Mouse (Mus musculus): ENCODE measurements at regions not wholly inside any gene's neighbourhood (a gene's known extent, or its start where the extent isn't known, plus 50 kb on each side); places are given as distances from the start of the nearest gene placed in this dataset.

- Histone ChIP-seq H3K27me3 (ENCODE audit: control insufficient read depth, insufficient read depth, low read length) (no peaks in the 10 kb centered on the region), H3K36me3 (replicated peaks; ENCODE audit: control insufficient read depth, insufficient read depth, low read length) (no peaks in the 10 kb centered on the region), H3K9me3 (replicated peaks; ENCODE audit: control insufficient read depth, low read length) (no peaks in the 10 kb centered on the region), H3K4me3 (ENCODE audit: low read depth, low read length) (no peak overlapping the region), H3K27ac (ENCODE audit: low read depth) (no peak overlapping the region), H3K9ac (replicated peaks; ENCODE audit: low read depth, low read length) (no peak overlapping the region), H3K4me2 (ENCODE audit: low read depth, low read length) (no peak overlapping the region), H3K4me1 (ENCODE audit: control insufficient read depth, insufficient read depth) (no peaks in the 10 kb centered on the region)
- ATAC-seq (ENCODE audit: insufficient read depth, low read depth): no peak
- no peak for DNase-seq (ENCODE audit: low spot score)
- no peak for TF ChIP-seq EP300 (IDR thresholded peaks at IDR 0.05; ENCODE audit: low read depth)
- no peak for TF ChIP-seq CTCF (IDR thresholded peaks at IDR 0.05; ENCODE audit: low read depth)
- 57% methylated on average over 6 of the region's 6 CpGs for WGBS
Observed at GRCm38 (mm10) chr19:33069761-33070160, 312.5 kb downstream of the Pten start.

GRCm38 (mm10) chr19:33072299-33072698 lies 315.0 kb downstream of the Pten start:
- no peak for ATAC-seq (ENCODE audit: insufficient read depth, low read depth)
- no peaks in the 10 kb centered on the region for H3K27me3 ChIP-seq (ENCODE audit: control insufficient read depth, insufficient read depth, low read length)
- no peak overlapping the region for H3K4me3 ChIP-seq (ENCODE audit: low read depth, low read length)
- no peaks in the 10 kb centered on the region for H3K9me3 ChIP-seq (replicated peaks; ENCODE audit: control insufficient read depth, low read length)
- H3K4me1 ChIP-seq (ENCODE audit: control insufficient read depth, insufficient read depth): no peaks in the 10 kb centered on the region
- TF ChIP-seq CTCF (IDR thresholded peaks at IDR 0.05; ENCODE audit: low read depth): no peak
- no peak for TF ChIP-seq EP300 (IDR thresholded peaks at IDR 0.05; ENCODE audit: low read depth)
- H3K36me3 ChIP-seq (replicated peaks; ENCODE audit: control insufficient read depth, insufficient read depth, low read length): no peaks in the 10 kb centered on the region
- no peak for DNase-seq (ENCODE audit: low spot score)
- no peak overlapping the region for H3K27ac ChIP-seq (ENCODE audit: low read depth)
- WGBS: 72% methylated on average over 2 of the region's 2 CpGs
- H3K9ac ChIP-seq (replicated peaks; ENCODE audit: low read depth, low read length): no peak overlapping the region
- no peak overlapping the region for H3K4me2 ChIP-seq (ENCODE audit: low read depth, low read length)

- peak; percentile 31 for DNase-seq (ENCODE audit: low spot score)
- Histone ChIP-seq H3K27me3 (ENCODE audit: control insufficient read depth, insufficient read depth, low read length) (no peaks in the 10 kb centered on the region), H3K4me3 (ENCODE audit: low read depth, low read length) (no peak overlapping the region), H3K4me1 (ENCODE audit: control insufficient read depth, insufficient read depth) (peaks cover 1% of the 10 kb centered on the region; the same call in 1 of the 2 replicates), H3K9me3 (replicated peaks; ENCODE audit: control insufficient read depth, low read length) (no peaks in the 10 kb centered on the region), H3K4me2 (ENCODE audit: low read depth, low read length) (no peak overlapping the region), H3K36me3 (replicated peaks; ENCODE audit: control insufficient read depth, insufficient read depth, low read length) (no peaks in the 10 kb centered on the region), H3K9ac (replicated peaks; ENCODE audit: low read depth, low read length) (no peak overlapping the region), H3K27ac (ENCODE audit: low read depth) (no peak overlapping the region)
- no peak for ATAC-seq (ENCODE audit: insufficient read depth, low read depth)
- TF ChIP-seq EP300 (IDR thresholded peaks at IDR 0.05; ENCODE audit: low read depth) (no peak), CTCF (IDR thresholded peaks at IDR 0.05; ENCODE audit: low read depth) (no peak)
- WGBS: 48% methylated on average over 4 of the region's 4 CpGs
Observed at GRCm38 (mm10) chr19:33074907-33075306, 317.2 kb downstream of the Rnls start.

GRCm38 (mm10) chr19:33078681-33079360 lies 313.3 kb downstream of the Rnls start:
- Histone ChIP-seq H3K9me3 (replicated peaks; ENCODE audit: control insufficient read depth, low read length) (no peaks in the 10 kb centered on the region), H3K4me1 (ENCODE audit: control insufficient read depth, insufficient read depth) (peaks cover 6% of the 10 kb centered on the region; the same call in 1 of the 2 replicates), H3K4me2 (ENCODE audit: low read depth, low read length) (no peak overlapping the region), H3K9ac (replicated peaks; ENCODE audit: low read depth, low read length) (no peak overlapping the region), H3K36me3 (replicated peaks; ENCODE audit: control insufficient read depth, insufficient read depth, low read length) (no peaks in the 10 kb centered on the region), H3K27ac (ENCODE audit: low read depth) (no peak overlapping the region), H3K4me3 (ENCODE audit: low read depth, low read length) (no peak overlapping the region), H3K27me3 (ENCODE audit: control insufficient read depth, insufficient read depth, low read length) (no peaks in the 10 kb centered on the region)
- TF ChIP-seq CTCF (IDR thresholded peaks at IDR 0.05; ENCODE audit: low read depth) (no peak), EP300 (IDR thresholded peaks at IDR 0.05; ENCODE audit: low read depth) (no peak)
- ATAC-seq (ENCODE audit: insufficient read depth, low read depth) (no peak), DNase-seq (ENCODE audit: low spot score) (no peak)
- WGBS: 57% methylated on average over 4 of the region's 4 CpGs

GRCm38 (mm10) chr19:33079959-33080358 lies 312.1 kb downstream of the Rnls start:
- H3K4me3 ChIP-seq (ENCODE audit: low read depth, low read length): no peak overlapping the region
- no peaks in the 10 kb centered on the region for H3K36me3 ChIP-seq (replicated peaks; ENCODE audit: control insufficient read depth, insufficient read depth, low read length)
- no peak overlapping the region for H3K9ac ChIP-seq (replicated peaks; ENCODE audit: low read depth, low read length)
- DNase-seq (ENCODE audit: low spot score) (no peak), ATAC-seq (ENCODE audit: insufficient read depth, low read depth) (peak; percentile 51)
- TF ChIP-seq CTCF (IDR thresholded peaks at IDR 0.05; ENCODE audit: low read depth) (no peak), EP300 (IDR thresholded peaks at IDR 0.05; ENCODE audit: low read depth) (no peak)
- H3K4me1 ChIP-seq (ENCODE audit: control insufficient read depth, insufficient read depth): peaks cover 6% of the 10 kb centered on the region; the same call in 1 of the 2 replicates
- H3K27me3 ChIP-seq (ENCODE audit: control insufficient read depth, insufficient read depth, low read length): no peaks in the 10 kb centered on the region
- WGBS: 61% methylated on average over 2 of the region's 2 CpGs
- peak overlapping the region; percentile 46; the same call in 1 of the 2 replicates for H3K27ac ChIP-seq (ENCODE audit: low read depth)
- no peaks in the 10 kb centered on the region for H3K9me3 ChIP-seq (replicated peaks; ENCODE audit: control insufficient read depth, low read length)
- H3K4me2 ChIP-seq (ENCODE audit: low read depth, low read length): no peak overlapping the region

GRCm38 (mm10) chr19:33081493-33081892 lies 310.6 kb downstream of the Rnls start:
- no peak overlapping the region for H3K9ac ChIP-seq (replicated peaks; ENCODE audit: low read depth, low read length)
- 53% methylated on average over 3 of the region's 3 CpGs for WGBS
- H3K36me3 ChIP-seq (replicated peaks; ENCODE audit: control insufficient read depth, insufficient read depth, low read length): no peaks in the 10 kb centered on the region
- H3K4me1 ChIP-seq (ENCODE audit: control insufficient read depth, insufficient read depth): peaks cover 6% of the 10 kb centered on the region; the same call in 1 of the 2 replicates
- TF ChIP-seq EP300 (IDR thresholded peaks at IDR 0.05; ENCODE audit: low read depth): no peak
- no peak for TF ChIP-seq CTCF (IDR thresholded peaks at IDR 0.05; ENCODE audit: low read depth)
- no peak overlapping the region for H3K4me3 ChIP-seq (ENCODE audit: low read depth, low read length)
- ATAC-seq (ENCODE audit: insufficient read depth, low read depth): no peak
- H3K9me3 ChIP-seq (replicated peaks; ENCODE audit: control insufficient read depth, low read length): no peaks in the 10 kb centered on the region
- DNase-seq (ENCODE audit: low spot score): no peak
- H3K27me3 ChIP-seq (ENCODE audit: control insufficient read depth, insufficient read depth, low read length): no peaks in the 10 kb centered on the region
- H3K4me2 ChIP-seq (ENCODE audit: low read depth, low read length): no peak overlapping the region; the same call in 1 of the 2 replicates
- no peak overlapping the region for H3K27ac ChIP-seq (ENCODE audit: low read depth)
